Mouse (Mus musculus) embryo, embryonic 10.5 days (tissue): Measurements from ENCODE around the gene Rnf113a2.

Experiments used
- DNase-seq: peaks from one replicate; pipeline ENCODE4 v3.0.0-alpha.2; 2015; ENCODE audit warnings: low spot score

Rnf113a2 gene

GRCm38 (mm10) chr12:84407874-84408818, 8.8 kb upstream of the Rnf113a2 start:
- peak; percentile 17 for DNase-seq

GRCm38 (mm10) chr12:84408819-84409507, 8.0 kb upstream of the Rnf113a2 start, which contains the start of the genes Entpd5 and Bbof1:
Entpd5 (minus strand) TSS chr12:84409029.
Bbof1 (plus strand) TSS chr12:84409071.
- peak; percentile 90 for DNase-seq

DNA sequence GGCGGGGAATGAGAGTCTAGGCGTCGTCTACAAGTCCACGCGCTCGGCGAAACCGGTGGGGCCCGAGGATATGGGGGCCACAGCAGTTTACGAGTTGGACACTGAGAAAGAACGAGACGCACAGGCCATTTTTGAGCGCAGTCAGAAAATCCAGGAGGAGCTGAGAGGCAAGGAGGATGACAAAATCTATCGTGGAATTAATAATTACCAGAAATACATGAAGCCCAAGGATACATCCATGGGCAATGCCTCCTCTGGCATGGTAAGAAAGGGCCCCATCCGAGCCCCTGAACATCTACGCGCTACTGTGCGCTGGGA, 568 bp downstream of the Rnf113a2 start:
- DNase-seq: no peak

- DNase-seq: no peak
These were observed 7.0 kb downstream of the Rnf113a2 start for GRCm38 (mm10) chr12:84423990-84424389.

DNA sequence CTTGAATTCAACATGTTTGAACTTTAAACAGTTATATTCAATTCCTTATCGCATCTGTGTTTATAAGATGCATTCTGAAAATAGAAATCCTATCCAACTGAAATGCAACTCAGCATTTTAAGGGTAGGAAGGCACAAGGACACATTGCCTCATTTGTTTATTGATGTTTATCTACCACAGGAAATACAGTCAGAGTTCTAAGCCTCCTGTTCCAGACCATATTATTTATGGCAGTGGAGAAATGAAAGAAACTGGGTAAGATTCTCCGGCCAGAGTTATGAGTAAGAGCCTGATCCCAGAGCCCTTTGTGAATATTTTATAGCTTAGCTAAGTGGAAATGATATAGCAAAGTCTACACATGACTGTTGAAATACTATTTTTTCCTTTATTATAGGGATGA, 12.8 kb downstream of the Rnf113a2 start:
- DNase-seq: no peak

GRCm38 (mm10) chr12:84438697-84439096, 21.7 kb downstream of the Rnf113a2 start:
- DNase-seq: no peak

- no peak for DNase-seq
These were observed 25.5 kb downstream of the Rnf113a2 start for GRCm38 (mm10) chr12:84442526-84442925.

- no peak for DNase-seq
These were observed 30.4 kb downstream of the Rnf113a2 start for GRCm38 (mm10) chr12:84447386-84447785.

GRCm38 (mm10) chr12:84448181-84448580, 31.2 kb downstream of the Rnf113a2 start:
- no peak for DNase-seq

DNA sequence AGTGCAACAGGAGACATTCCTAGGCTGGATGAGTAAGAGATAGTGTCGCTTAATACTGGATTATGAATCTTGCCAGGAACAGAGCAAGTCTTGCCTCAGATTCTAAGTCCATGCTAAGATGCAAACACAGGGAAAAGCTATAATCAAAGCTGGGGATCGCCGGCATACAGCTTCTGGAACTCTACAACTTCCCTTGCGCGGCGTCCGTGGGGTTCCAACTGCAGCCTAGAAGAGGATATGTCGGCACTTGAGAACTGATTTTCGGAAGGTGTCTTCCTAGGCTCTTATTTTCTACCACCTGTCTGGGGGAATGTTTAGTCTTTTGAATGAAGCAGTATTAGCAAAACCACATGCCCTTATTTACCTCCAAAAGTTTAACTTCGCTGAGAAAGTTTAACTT, 32.9 kb downstream of the Rnf113a2 start:
- no peak for DNase-seq

- DNase-seq: no peak
These were observed 33.3 kb downstream of the Rnf113a2 start for GRCm38 (mm10) chr12:84450351-84450717.

GRCm38 (mm10) chr12:84450718-84451646, 34.0 kb downstream of the Rnf113a2 start, which contains the start of the genes Aldh6a1 and Lin52:
Aldh6a1 (minus strand) TSS chr12:84451004.
Lin52 (plus strand) TSS chr12:84451422.
- DNase-seq: peak; percentile 100

GRCm38 (mm10) chr12:84451801-84452200, 34.8 kb downstream of the Rnf113a2 start:
- no peak for DNase-seq

DNA sequence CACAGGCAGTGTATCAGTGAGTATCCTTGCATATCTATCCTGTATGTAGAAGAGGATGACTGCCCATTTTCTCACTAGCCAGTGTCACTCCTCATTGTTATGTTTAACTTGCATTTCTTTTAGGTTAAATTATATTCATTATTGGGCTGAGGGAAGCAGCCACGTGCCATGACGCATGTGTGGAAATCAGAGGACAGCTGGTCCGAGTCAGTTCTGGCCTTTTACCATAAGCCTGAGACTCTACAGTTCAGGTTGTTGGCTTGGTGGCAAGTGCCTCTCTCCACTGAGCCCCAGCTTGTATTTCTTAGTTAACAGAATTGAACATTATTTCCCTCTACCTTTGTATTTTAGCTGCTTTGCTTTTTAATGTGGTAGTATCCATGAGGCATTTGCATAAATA, 39.9 kb downstream of the Rnf113a2 start:
- DNase-seq: no peak

GRCm38 (mm10) chr12:84459845-84460244, 42.8 kb downstream of the Rnf113a2 start:
- DNase-seq: no peak

DNA sequence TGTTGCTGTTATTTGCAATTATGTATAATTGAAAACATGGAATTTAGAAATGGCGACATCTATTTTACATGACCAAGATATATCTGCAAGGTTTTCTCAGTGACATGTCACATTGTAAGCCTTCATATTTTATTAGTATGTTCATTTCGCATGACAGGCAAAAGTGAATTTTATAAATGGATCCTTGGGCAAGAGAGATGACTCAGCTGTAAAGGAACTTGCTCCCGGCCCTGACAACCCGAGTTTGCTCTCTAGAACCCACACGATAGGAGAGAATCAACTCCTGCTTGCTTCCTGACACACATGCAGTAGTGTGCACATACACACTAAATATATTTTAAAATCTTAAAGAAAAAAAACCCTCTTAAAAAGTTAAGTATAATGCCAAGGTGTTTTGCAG, 44.4 kb downstream of the Rnf113a2 start:
- no peak for DNase-seq

DNA sequence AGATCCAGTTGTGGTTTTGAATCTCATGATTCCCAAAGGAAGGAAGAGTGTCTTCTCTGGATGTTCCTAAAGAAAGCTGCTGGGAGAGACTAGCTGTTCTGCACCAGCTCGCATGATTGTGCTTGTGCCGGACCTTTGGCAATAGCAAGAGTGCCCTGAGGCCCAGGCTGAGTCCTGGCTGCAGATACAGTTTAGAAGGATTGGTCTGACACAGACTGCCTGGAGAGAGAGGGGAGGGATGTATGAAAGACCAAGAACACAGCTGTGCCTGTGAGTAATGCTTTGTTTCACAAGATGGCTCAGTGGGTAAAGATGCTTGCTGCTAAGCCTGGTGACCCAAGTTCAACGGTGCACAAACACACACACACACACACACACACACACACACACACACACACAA, 45.9 kb downstream of the Rnf113a2 start:
- no peak for DNase-seq
